23 mouse cellular contexts compared by ENCODE assay signal in genomic region chr1:163670702-163671101, GRCm38 (mm10). TPM values are rescaled to one million over a fixed set of nuclear protein-coding genes. Genes with fewer than 3 reads are reported as not detected.
DNase-seq lines count a peak whose midpoint lies in the region; ATAC-seq and TF ChIP-seq lines count a peak whose summit lies in the region.
"Had no signal": no experiment of that assay in that cellular context is flagged by ENCODE, and none has a peak within 500 bp of the region (broad histone marks: within the 10 kb centered on the region; RNA-seq: fewer than 3 reads in every experiment).

No protein-coding gene starts in this region.

- ATAC-seq in kidney, postnatal 0 days (replicated peaks; ENCODE audit: low FRiP score, low read depth): peak; percentile 63; the same call in 1 of the 2 replicates
- 0 out of 2 replicates have a peak, but pooled peaks have one; percentile 73 for ATAC-seq in limb, embryonic 11.5 days (ENCODE audit: insufficient number of reproducible peaks, low FRiP score, low TSS enrichment, low read depth)
- ATAC-seq: intestine, embryonic 16.5 days; midbrain, embryonic 16.5 days had no signal

- WGBS in kidney, postnatal 0 days: 14% methylated on average over 4 of the region's 4 CpGs
- WGBS in limb, embryonic 11.5 days: 15% methylated on average over 4 of the region's 4 CpGs

- H3K9ac ChIP-seq in kidney, postnatal 0 days (ENCODE audit: low read depth, low read length): no peak overlapping the region
- no peak overlapping the region for H3K9ac ChIP-seq in limb, embryonic 11.5 days (ENCODE audit: low read length)
- H3K9ac ChIP-seq: hindbrain, embryonic 12.5 days had no signal

- H3K27me3 ChIP-seq in kidney, postnatal 0 days (ENCODE audit: insufficient read depth, low read length): no peaks in the 10 kb centered on the region
- no peaks in the 10 kb centered on the region for H3K27me3 ChIP-seq in limb, embryonic 11.5 days (ENCODE audit: control insufficient read depth, insufficient read depth, low read length)
- H3K27me3 ChIP-seq: hindbrain, embryonic 12.5 days; megakaryocyte, embryonic 14.5 days had no signal

- peak overlapping the region; percentile 31; the same call in 1 of the 2 replicates for H3K27ac ChIP-seq in kidney, postnatal 0 days
- peak overlapping the region; percentile 62; the same call in 1 of the 2 replicates for H3K27ac ChIP-seq in limb, embryonic 11.5 days (replicated peaks; ENCODE audit: low read depth, low read length)
- H3K27ac ChIP-seq: forebrain, embryonic 10.5 days; heart, embryonic 10.5 days; hindbrain, embryonic 12.5 days; left cerebral cortex, adult 2 months had no signal

- no peak overlapping the region for H3K4me2 ChIP-seq in kidney, postnatal 0 days (ENCODE audit: low read length)
- H3K4me2 ChIP-seq in limb, embryonic 11.5 days (ENCODE audit: low read depth, severe bottlenecking): no peak overlapping the region
- H3K4me2 ChIP-seq: hindbrain, embryonic 12.5 days; liver, embryonic 11.5 days had no signal

- H3K36me3 ChIP-seq in kidney, postnatal 0 days (ENCODE audit: insufficient read depth, low read length): no peaks in the 10 kb centered on the region
- H3K36me3 ChIP-seq in limb, embryonic 11.5 days (ENCODE audit: control insufficient read depth, insufficient read depth, low read length): no peaks in the 10 kb centered on the region
- H3K36me3 ChIP-seq: forebrain, embryonic 10.5 days; heart, embryonic 10.5 days; hindbrain, embryonic 12.5 days had no signal

- H3K4me1 ChIP-seq in kidney, postnatal 0 days (replicated peaks; ENCODE audit: insufficient read depth, low read length): no peaks in the 10 kb centered on the region
- peaks cover 14% of the 10 kb centered on the region for H3K4me1 ChIP-seq in limb, embryonic 11.5 days (ENCODE audit: control insufficient read depth, insufficient read depth, low read length)
- H3K4me1 ChIP-seq: hindbrain, embryonic 12.5 days; megakaryocyte, embryonic 14.5 days had no signal

- DNase-seq in kidney, postnatal 0 days (ENCODE audit: low spot score): peak; percentile 70
- no peak for DNase-seq in kidney, adult 8-10 months
- DNase-seq in 3T3-L1 (ENCODE audit: low read depth, low spot score) (peak; percentile 30), adipocyte (ENCODE audit: low spot score) (peak; percentile 12)
- DNase-seq in limb, embryonic 11.5 days (ENCODE audit: low spot score): peak; percentile 51
- DNase-seq in Muller cell, postnatal 12 days (ENCODE audit: inconsistent ontology term): no peak
- DNase-seq in spleen, postnatal 14 days (ENCODE audit: low spot score in 2 of 2): no peak
- DNase-seq in adrenal gland, postnatal 36 days: no peak
- DNase-seq: adrenal gland, adult 2 months; cerebellum, adult 11 months; cerebellum, postnatal 25 days; gastrocnemius, postnatal 10 days; lung, adult 2 months; right cerebral cortex, postnatal 25 days; thymus, postnatal 36 days had no signal

- no peak overlapping the region for H3K4me3 ChIP-seq in kidney, postnatal 0 days (replicated peaks; ENCODE audit: low read depth, low read length)
- no peak overlapping the region for H3K4me3 ChIP-seq in limb, embryonic 11.5 days (ENCODE audit: low read depth, low read length)
- H3K4me3 ChIP-seq: forebrain, embryonic 10.5 days; heart, embryonic 10.5 days; hindbrain, embryonic 12.5 days; left cerebral cortex, adult 2 months; megakaryocyte, embryonic 14.5 days had no signal

- H3K9me3 ChIP-seq in kidney, postnatal 0 days (replicated peaks; ENCODE audit: low read length): no peaks in the 10 kb centered on the region
- no peaks in the 10 kb centered on the region for H3K9me3 ChIP-seq in limb, embryonic 11.5 days (ENCODE audit: control insufficient read depth, low read length)
- H3K9me3 ChIP-seq: forebrain, embryonic 10.5 days; heart, embryonic 10.5 days; hindbrain, embryonic 12.5 days; megakaryocyte, embryonic 14.5 days had no signal

- TF ChIP-seq CTCF in kidney, postnatal 0 days (IDR thresholded peaks at IDR 0.05; ENCODE audit: low read depth): no peak

RNA-seq across cellular contexts. Expression of gene Mettl11b, which starts 54.3 kb away (rescaled TPM):
- polyA plus RNA-seq in kidney, postnatal 0 days (2015; fragmentation: Nextera tagmentation; extraction: Ambion mirVana): 0.18 and 0.22 TPM in 2 replicates
- polyA plus RNA-seq in limb, embryonic 11.5 days (2014; fragmentation: Nextera tagmentation; extraction: Ambion mirVana): 0.10 and 0.27 TPM in 2 replicates
- total RNA-seq in adrenal gland, postnatal 36 days (2021): not detected
- total RNA-seq: adrenal gland, adult 2 months had no signal
- polyA plus RNA-seq: adrenal gland, adult 2 months; heart, embryonic 10.5 days; intestine, embryonic 16.5 days; liver, embryonic 11.5 days had no signal

Comparison
In these comparisons a context has a peak if more than half of its experiments do, and no peak if none do; other contexts are left out.
1. DNase-seq: peak in kidney, postnatal 0 days (single experiment), 3T3-L1 (single experiment), adipocyte (single experiment) and limb, embryonic 11.5 days (single experiment); none in kidney, adult 8-10 months (0 of 2), Muller cell, postnatal 12 days (single experiment), spleen, postnatal 14 days (0 of 2) and adrenal gland, postnatal 36 days (0 of 2).